Mouse (Mus musculus): ENCODE results near the gene Tmem107.

GRCm38 (mm10) chr11:69106842-69107241 lies 36.2 kb downstream of the Tmem107 start:
- no peak for TF ChIP-seq CTCF (IDR thresholded peaks at IDR 0.05; ENCODE audit: extremely low read depth, insufficient read depth, insufficient read length, insufficient replicate concordance)
- TF ChIP-seq POLR2A (IDR thresholded peaks at IDR 0.05; ENCODE audit: low read depth, low read length): no peak

Data from spleen, adult 2 months (tissue).